Mouse (Mus musculus) spleen, adult 2 months (tissue): ENCODE results near the gene Ctla4.

Source experiments
- CTCF ChIP-seq: fragments of 200-500 bp; IDR thresholded peaks from 2 replicates; pipeline ENCODE4 v1.5.1; 2011; ENCODE audit warnings: mild to moderate bottlenecking, inconsistent platforms; ENCODE audit not compliant: insufficient read depth, insufficient read length, insufficient replicate concordance; ENCODE audit errors: extremely low read depth
- POLR2A ChIP-seq: fragments of 200-500 bp; IDR thresholded peaks from 2 replicates; pipeline ENCODE4 v1.6.1; 2011; ENCODE audit warnings: low read depth, low read length, inconsistent platforms

GRCm38 (mm10) chr1:60956196-60956595 lies 69.4 kb downstream of the Ctla4 start:
- TF ChIP-seq POLR2A (no peak), CTCF (no peak)
